Mouse (Mus musculus) embryo, embryonic 11 days (tissue): ENCODE data around the gene Zer1.
"Not testable (repeated sequence)": the region's sequence is repeated elsewhere in the genome, so short reads cannot be mapped to it uniquely, and the experiment has no call there.

Source experiments
- DNase-seq: peaks from one replicate; pipeline ENCODE4 v3.0.0-alpha.2; 2015

Gene Zer1

DNA sequence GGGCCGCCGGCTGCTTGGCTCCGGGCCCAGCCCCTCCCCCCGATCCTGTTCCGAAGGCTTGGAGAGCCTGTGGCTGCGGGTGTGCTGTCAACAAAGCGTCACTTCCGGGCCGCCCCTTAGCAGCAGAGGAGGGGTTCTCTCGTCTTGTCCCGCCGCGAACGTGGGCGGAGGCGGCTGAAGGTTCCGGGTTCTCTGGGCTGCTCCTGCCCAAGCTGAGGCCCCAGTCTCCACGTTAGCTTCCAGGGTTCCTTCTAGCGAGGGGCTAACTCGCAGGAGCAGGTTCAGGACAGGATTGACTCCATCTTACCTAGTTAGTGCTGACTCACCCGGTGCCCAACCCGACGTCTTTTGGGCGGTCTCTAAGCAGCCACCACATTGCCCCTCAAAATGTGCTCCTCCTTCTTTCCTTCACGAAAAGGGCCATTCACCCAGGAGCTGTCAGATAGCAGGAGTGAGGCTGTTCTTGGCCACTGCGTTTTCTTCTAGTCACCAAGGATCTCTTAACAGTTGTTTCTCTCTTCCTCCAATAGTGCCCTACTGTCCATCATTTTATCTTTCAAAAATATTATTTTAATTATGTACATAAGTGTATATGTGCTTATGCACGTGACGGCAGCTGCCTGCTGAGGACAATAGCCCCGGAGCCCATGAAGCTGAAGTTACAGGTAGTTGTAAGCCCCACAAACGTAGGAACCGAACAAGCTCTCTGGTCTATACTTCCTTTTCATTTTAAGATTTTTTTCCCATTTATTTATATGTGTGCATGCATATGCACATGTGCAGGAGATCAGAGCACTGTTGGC is at the start of gene Zer1:
Zer1 (minus strand) TSS at position 114 of the 803 bp plus-strand sequence.
- DNase-seq, result peak; percentile 96

DNA sequence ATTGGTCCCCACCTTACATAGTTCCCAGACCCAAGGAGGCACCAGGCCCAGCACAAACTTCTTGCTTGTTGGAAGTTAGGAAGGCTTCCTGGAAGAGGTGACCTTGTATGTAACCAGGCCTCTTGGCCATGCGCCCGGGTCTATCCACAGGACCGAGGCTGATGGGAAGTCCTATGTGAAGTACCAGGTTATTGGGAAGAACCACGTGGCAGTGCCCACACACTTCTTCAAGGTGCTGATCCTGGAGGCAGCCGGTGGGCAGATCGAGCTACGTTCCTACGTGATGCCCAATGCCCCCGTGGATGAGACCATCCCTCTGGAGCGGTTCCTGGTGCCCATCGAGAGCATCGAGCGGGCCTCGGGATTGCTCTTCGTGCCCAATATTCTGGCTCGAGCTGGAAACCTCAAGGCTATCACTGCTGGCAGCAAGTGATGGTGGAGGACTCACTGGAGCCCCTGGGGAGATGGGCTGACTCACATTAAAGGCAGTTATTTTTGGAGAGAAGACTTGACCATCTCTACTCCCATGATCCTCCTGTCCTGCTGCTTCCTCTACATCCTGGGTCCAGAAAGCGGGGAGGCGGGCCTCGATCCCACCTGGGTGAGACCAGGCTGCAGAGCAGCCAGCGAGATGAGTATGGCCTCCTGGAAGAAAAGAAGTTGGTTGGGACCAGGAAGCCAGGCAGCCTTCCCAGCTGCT is 49.3 kb upstream of the Zer1 start:
- DNase-seq, result no peak

DNA sequence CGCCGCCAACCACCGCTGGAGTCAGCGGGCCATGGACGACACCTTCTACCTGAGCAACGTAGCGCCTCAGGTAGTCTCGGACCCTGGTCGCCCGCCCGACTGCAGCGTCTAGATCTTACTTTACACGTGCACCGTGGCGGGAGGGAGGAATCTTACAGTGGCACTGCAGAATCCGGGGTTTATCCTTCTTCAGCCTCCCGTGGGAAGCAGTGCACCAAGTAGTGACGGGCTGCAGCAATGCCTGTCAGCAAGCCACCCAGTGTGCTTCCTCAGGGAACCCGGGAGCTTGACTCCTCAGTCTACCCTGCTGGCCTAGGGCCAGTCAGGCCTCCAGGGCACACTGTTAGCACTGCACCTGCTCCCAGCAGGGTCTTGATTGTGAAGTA is 47.6 kb upstream of the Zer1 start:
- DNase-seq, result no peak

DNA sequence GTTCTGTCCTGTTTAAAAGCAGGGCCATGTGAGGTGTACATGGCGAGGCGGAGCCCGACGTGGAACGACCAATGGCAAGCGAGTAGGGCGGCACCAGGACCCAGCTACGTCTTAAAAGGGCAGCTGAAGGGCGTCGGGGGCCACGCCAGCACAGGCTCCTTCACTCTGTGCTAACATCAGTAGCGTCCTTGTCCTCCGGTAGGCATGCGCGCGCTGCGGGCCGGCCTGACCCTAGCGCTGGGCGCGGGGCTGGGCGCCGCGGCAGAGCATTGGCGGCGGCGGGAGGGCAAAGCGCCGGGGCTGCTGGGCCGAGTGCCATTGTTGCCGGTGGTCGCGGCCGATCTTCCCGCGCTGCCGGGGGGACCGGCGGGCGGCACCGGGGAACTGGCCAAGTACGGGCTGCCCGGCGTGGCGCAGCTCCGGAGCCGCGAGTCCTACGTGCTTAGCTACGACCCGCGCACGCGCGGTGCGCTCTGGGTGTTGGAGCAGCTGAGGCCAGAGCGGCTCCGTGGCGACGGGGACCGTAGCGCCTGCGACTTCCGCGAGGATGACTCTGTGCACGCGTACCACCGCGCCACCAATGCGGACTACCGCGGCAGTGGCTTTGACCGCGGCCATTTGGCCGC is 47.1 kb upstream of the Zer1 start, which contains the start of gene Endog:
Endog (plus strand) TSS at position 123 of the 626 bp plus-strand sequence.
- peak; percentile 92 for DNase-seq

DNA sequence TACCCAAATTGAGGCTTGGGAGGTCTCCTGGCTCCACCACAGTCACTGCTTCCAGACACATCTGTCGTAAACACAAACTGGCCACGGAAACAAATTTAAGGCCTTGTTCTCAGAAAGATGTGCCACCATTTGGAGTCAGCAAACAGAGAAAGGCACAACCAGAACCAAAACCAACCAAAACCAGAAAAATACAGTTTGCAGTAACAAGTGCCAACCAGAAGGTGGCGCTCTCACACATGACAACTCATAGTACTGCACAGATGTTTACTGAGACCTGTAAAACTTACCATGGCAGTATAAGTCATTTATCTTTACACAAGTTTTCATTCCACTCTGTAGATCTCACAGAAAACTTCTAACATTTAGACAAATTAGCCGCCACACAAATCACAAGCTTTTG is 42.3 kb upstream of the Zer1 start:
- no peak for DNase-seq

DNA sequence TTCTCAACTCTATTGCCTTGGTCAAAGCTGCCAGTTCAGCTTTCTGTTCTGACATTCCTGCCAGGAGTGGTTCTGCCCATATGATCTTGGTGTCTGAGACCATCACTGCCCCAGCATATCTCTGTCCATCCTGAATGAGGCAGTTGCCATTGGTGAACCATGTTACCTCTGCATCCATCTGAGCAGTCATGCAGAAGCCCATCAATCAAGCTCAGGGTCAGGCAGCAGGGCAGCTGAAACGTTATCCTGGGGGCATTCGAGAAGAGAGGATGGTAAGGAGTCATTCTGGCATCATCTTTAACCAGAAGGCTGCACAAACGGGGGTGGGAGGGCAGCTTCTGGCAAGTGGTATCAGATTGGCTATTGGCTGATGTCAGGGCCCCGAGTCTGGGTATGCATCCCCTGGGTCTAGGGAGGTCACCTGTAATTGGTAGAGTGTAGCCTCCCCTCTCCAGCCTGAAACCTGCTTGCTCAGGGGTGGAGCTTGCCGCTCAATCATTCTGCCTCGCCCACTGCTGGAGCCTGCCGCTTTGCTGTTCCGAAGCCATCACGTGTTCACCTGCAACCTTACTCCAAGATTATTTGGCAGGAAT is 40.1 kb upstream of the Zer1 start:
- DNase-seq, result no peak

DNA sequence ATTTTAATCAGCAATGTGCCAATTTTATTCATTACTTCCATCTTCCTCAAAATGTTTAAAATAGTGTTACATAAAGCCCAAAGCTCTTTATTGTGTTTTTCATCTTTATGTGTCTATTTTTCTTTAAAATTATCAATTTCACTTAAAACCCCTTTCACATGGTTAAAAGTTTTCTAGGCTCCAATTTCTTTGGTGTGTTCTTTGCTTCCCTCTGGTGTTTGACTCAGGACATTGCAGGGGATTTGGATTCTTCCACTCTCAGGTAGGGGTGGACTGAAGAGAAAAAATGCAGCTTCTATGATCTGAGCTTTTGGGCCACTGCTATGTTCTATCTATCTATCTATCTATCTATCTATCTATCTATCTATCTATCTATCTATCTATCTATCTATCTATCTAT is 37.4 kb upstream of the Zer1 start:
- peak; percentile 69 for DNase-seq

DNA sequence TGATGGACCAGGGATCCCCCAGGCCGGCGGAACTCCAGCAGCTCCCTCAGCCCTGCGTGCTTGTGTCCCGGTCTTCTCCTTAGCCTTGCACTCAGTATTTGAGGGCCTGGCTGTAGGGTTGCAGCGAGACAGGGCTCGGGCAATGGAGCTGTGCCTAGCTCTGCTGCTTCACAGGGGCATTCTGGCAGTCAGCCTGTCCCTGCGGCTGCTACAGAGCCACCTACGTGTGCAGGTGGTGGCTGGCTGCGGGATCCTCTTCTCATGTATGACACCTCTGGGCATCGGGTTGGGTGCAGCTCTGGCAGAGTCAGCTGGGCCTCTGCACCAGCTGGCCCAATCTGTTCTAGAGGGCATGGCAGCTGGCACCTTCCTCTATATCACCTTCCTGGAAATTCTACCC is 35.5 kb upstream of the Zer1 start:
- DNase-seq, result not testable (repeated sequence)

DNA sequence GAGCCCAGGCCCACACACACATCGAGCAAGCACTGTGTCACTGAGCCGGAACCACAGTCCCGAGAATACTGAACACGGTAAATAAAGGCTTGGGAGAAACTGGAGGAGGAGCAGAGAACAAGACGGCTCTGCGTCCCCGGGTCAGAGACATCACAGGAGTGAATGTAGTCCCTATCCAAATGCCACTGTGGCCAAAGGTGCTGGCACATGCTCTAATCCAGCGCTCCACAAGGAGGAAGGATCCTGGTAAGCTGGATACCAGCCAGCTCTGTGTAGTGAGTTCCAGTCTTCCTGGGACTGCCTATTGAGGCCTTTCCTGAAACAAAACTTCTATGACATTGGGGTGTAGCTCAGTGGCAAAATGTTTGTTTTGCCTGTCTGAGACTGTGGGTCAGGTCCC is 28.2 kb upstream of the Zer1 start:
- no peak for DNase-seq

DNA sequence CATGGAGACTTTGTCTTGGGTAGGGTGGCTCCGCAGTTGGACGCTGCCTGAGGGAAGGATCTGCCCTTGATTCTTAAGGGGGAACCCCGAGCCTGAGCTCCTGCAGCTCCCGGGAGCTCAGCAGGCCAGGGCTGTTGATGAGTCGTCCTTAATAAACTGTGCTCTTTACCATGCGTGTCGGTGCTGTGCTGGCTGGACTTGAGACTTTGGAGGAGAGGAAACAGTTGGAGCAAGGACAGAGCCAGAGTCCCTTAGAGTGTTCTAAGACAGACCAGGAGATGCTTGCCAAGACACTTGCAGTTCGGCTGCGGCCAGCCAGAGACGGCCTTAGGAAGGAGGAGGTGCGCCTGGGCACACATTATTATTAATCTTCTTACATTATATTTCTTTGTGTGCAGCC is 27.5 kb upstream of the Zer1 start:
- no peak for DNase-seq

DNA sequence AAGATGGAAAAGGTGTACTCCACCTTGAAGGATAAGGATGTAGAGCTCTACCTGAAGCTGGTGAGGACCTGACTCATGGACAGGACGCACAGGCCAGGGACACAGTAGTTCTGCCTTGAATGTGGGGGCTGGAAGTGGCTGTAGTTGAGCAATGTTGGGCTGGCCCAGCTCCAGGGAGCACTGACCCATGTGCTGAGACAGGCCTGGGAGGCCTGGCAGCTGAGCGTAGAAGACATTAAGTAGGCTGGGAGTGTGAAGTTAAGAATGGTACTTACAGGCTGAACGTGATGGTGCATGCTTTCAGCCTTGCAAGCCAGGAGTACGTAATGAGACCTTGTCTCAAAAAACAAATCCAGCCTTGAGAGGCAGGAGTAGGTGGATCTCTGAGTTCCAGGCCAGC is 23.1 kb upstream of the Zer1 start:
- DNase-seq, result no peak

DNA sequence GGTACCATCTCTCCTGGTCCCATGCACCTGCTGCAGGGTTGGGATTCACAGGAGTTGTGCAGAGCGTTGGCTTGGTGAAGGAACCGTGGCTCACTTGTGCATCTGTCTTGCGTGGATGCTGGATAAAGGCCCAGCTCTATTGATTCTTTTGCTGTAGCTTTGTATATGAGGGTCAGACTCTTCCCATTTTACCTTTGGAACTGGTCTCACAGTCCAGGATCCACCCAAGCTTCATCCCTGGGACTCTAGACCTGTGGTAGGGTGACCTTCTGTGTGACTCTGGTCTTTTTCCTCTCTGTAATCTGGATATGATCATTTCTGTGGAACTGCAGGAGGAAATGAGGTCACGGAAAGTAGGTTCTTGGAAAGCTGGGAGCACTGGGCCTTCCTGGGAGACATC is 20.1 kb upstream of the Zer1 start:
- no peak for DNase-seq

DNA sequence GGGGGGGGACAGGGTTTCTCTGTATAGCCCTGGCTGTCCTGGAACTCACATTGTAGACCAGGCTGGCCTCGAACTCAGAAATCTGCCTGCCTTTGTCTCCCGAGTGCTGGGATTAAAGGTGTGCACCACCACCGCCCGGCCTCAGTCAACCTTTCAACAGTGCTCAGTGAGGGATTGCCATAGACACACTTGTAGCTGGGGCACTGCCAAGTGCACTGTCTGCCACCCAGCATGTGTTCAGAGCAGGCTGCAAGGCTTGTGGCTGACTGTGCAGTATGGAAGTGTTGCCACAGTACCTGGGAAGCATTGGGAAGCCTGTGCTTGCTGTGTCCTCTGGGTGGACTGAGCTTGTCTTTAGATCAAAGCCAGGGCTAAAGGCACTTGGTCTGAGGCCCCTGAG is 15.6 kb upstream of the Zer1 start:
- DNase-seq, result not testable (repeated sequence)

DNA sequence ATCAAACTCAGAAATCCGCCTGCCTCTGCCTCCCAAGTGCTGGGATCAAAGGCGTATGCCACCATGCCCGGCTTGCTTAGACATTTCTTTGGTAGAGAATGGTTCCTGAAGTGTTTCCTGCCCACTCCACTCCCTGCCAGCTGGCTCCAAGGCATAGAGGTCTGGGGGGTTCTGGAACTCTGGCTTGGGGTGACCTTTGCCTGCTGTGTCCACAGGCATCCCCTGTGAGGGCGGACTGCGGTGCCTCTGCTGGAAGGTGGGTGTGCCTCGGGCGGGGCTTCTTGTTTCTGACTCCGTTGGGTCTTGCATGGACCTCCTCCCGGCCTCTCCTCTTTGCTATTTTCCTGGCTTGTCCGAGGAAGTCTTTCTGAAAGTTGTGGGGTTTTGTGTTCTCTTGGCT is 12.1 kb upstream of the Zer1 start:
- DNase-seq, result no peak

DNA sequence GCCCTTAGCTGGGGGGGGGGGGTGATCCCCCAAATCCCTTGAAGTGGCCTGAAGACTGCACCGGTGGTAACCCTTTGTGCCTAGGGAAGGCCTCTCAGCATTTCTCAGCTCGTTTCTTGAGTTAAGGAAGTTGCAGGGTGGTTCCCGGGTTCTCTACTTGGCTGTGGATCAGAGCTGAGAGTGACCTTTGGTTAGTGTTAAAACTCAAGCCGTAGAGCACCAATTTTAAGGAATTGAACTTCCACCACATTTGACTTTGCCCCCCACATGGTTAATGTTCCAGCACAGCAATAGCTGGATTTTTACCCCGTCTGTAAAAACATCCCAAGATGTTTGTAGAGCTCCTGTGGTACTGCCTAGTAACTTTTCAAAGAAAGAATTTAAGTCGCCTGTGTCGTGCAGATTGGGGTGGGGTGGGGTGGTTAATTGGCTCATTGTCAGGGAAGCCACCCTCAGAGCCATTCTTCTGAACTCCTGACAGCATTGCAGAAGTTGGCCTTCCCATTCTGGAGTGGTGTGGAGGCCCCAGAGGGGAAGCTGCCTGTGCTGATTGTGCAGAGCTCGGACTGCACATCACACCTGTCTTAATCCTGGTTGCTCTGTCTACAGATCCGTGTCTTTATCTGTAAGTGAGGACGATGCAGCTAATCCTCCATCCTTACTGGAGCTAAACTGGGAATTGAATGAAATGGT is 10.7 kb upstream of the Zer1 start:
- no peak for DNase-seq

DNA sequence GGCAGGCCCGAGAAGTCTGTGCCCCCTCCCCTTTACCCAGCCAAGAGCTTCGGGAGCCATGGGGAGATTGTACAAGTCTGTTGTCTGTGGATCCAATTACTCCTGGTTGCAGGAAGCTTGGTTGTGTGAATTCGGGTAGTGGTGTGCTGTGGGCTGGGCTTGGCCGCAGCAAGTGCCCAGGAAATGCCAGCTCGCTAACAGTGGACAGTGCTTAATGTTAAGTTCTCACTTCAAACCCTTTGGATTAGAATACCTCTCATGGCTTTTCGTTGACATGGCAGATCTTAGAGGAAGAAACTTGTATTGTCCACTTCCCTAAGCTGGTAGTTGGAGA is 10.0 kb upstream of the Zer1 start:
- DNase-seq, result no peak

DNA sequence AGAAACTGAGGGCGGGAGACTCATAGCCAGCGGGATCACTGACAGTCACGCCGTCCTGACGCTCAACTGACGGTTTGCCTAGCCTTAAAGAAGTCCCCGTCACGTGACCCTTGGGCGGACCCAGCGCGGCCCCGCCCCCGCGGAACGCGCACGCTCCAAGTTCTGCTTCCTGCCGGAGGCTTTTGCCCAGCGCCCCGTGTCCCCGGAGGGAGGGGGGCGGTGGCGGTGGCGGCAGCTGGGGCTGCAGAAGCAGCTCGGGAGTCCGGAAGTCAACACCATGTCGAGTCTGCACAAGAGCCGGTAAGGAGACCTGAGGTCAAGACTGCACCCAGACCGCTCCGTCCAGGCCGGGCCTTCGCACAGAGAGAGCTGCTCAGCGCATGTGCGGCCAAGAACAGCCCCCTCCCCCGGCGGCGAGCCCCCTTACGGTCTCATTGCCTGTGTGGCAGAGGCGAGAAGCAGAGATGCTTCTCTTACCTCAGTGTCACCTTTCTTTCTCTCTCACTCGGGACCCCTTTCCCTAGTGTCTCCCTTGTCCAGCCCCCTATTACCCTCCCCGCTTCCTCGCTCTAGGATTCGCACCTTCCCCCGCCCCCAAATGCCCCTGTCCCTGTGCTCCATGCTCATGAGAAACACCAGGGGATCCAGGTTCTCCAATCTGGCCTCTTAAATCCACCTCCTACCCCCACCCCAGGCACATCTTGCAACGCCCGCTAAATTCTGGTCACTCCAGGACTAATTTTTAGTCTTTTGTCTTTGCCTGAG is 9.4 kb upstream of the Zer1 start, which contains the start of gene Tbc1d13:
Tbc1d13 (plus strand) TSS at position 134 of the 765 bp plus-strand sequence.
- peak; percentile 97 for DNase-seq

DNA sequence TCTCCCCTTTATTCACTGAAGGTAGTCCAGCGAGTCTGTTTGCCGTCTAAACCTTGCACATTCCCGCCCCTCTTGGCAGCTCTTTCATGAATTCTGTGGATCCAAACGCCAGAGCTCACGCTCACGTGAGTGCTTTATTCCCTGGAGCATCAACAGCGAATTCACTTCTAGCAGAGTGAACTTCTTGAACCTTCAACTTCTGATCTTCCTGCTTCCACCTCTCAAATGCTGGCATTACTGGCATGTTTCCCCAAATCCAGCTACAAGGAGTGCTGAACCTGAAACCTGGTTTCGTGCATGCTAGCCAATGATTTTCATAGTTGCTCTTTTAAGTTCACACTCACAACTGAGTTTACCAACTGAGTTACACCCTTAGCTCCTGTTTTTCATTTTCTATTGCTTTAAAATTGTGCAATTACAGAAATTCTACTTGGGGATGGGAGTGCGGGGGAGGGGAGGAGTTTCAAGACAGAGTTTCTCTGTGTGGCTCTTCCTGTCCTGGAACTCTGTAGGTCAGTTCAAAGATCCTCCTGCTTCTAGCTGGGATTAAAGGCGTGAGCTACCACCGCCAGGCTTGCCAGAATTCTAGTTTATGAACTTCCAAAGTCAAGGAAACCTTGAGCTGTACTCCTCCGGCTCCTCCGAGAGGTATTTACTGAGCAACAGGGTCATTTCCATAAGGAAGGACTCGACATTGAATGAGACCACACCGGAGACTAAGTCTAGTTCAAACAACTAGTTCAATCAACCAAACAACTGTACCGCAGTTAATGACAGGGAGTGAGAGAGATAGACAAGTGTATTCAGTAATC is 8.6 kb upstream of the Zer1 start:
- peak; percentile 34 for DNase-seq

DNA sequence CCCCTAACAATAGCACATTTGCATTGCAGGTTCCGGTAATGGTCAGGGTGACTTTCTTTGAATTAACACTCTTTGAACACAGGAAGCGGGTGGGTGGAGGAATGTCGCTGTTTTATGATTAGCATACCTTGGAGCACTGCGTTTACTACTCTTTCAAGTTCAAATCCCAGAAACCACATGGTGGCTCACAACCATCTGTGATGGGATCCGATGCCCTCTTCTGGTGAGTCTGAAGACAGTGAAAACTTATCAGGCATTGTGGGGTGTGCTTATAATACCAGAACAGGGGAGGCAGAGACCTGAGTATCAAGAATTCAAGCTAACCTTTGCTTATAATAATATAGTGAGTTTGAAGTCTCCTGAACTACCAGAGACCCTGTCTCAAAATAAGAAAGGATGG is 6.9 kb upstream of the Zer1 start:
- not testable (repeated sequence) for DNase-seq

DNA sequence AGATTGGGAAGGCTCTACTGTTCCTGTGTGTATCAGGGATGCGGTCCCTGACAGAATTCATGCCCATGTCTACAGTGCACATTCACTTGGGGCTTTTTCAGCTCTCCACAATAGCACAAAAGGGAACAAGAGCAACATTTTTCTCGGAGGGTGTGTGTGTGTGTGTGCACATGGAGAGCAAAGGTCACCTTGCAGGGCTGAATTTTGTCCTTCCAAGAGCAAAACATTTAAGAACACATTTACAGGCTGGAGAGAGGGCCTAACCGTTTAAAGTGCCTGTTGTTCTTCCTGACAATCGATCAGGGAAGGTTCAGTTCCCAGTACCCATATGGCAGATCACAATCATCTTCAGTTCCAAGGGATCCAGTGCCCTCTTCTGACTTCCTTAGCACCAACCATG is 5.8 kb upstream of the Zer1 start:
- DNase-seq, result no peak

DNA sequence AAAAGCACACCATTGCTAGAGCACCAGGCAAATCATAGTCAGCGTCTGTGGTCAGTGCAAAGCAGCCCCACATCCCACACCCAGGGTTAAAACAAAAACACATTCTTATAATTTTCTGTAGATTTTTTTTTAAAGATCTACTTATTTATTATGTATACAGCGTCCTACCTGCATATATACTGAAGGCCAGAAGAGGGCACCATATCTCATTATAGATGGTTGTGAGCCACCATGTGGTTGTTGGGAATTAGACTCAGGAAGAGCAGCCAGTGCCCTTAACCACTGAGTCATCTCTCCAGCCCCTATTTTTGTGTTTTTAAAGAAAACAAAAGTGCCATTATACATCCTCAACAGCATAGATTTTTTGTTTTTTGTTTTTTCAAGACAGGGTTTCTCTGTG is 4.4 kb upstream of the Zer1 start:
- peak; percentile 58 for DNase-seq
